Mouse (Mus musculus) megakaryocyte, embryonic 14.5 days (primary cell): Measurements from ENCODE around the gene Fnip1.

Experiments
- FLI1 ChIP-seq: IDR thresholded peaks from 2 replicates; pipeline ENCODE4 v1.6.1; 2012; ENCODE audit warnings: low read length, inconsistent platforms, mixed read lengths
- GATA1 ChIP-seq: IDR thresholded peaks from 3 replicates; pipeline ENCODE4 v1.6.1; 2012; ENCODE audit warnings: mixed read lengths, low read length, inconsistent platforms, borderline replicate concordance

DNA sequence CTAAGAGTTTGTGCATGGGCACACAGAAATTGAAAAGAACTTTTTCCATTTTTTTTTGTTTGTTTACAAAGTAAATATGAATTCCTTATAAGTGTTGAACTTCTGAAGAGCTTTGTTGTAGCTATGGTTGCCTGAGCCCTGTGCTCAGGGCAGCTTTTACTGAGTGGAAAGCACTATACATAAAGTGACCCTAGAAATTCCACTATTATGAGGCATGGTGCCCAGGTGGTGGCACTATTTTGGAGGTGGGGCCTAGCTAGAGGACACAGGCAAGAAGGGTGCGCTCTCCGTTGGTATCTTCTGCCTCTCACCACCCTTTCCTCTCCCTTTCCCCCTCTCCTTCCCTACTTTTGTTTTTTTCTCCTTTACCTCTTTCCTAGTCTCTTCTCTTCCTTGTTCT lies 18.9 kb downstream of the Fnip1 start:
- TF ChIP-seq GATA1 (no peak), FLI1 (no peak)
